Mouse (Mus musculus): ENCODE measurements around the gene Enthd1. TPM values are rescaled to one million over a fixed set of nuclear protein-coding genes. Genes with fewer than 3 reads are reported as not detected.

Gene Enthd1
- total and polyA plus RNA-seq, 3 experiments: not detected

DNA sequence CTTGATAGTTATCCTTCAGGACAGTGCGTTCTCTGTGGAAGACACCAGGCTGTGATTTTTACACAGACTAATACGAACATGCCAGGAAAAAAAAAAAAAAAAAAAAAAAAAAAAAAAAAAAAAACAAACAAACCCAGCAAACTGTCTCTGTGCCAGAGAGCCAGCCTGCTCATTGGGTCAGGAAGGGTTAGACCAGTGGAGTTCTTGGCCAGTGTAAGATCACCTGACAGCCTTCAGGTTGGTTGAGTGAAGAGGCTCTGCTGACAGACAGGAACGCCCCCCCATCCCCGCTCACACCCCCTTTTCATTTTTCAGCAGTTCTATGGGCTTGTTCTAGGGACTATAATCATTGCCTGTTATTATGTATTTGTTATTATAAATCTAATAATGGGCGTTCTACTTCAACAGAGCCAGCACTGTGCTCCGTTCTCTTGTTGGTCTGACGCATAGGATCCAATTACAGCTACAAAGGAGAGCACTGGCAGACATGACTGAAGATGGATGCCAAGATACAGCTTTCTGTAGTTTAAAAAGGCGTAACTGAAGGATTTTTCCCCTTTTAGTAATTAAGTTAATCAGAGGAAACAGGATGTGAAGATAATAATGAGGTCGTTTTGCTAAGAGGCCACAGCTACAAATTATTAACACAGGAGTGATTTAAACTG lies 81.8 kb downstream of the Enthd1 start:
- DNase-seq: no peak

DNA sequence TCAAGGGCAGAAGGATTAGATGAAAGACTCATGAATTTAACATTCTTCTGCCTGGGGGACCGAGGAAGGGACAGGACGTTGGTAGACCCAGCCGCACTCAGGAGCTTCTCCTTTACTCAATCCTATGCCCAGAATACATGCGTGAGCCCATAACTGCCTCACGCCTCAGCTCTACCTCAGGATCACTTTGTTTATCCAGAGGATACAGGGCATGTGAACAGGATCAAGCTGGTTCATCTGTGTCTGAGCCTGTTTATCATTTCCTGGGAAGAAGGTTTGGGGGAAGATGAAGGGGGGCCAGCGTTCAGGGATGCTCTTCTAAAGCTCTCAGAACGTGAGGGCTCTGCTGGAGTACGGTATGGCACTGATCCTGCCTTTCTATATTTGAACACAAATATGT lies 82.6 kb downstream of the Enthd1 start:
- no peak for DNase-seq

DNA sequence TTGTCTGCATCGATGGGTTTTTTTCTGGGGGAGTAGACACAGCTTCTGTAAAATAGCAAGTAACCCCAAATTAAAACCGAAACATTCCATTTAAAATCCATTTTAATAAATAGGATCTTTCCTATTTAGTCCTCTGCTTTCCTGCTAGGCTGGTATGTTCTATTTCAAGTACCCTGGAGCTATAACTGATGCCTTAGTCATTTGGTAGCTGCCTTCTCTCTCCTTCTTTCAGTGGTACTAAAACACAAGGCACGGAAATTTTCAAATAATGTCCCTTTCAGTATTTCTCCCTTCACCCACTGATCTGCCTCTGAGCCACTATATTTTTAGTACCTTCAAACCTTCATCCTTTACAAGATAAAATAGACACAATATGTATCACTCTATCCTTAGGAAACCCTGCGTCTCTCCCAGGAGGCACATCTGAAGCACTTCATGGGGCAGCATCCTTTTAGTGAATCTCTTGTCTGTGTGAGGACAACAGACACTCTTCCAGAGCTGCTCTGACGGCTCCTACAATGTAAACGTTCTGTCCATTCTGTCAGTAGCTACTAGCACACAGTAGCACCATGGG lies 90.4 kb downstream of the Enthd1 start:
- no peak for DNase-seq

- DNase-seq: no peak
These were observed 97.1 kb downstream of the Enthd1 start for GRCm38 (mm10) chr15:80467876-80468275.

- DNase-seq: peak; percentile 37
These were observed 102.8 kb downstream of the Enthd1 start for GRCm38 (mm10) chr15:80462106-80462505.

GRCm38 (mm10) chr15:80461446-80461845 lies 103.5 kb downstream of the Enthd1 start:
- no peak for DNase-seq

GRCm38 (mm10) chr15:80460011-80460410 lies 104.9 kb downstream of the Enthd1 start:
- DNase-seq: no peak

- DNase-seq: no peak
These were observed 107.0 kb downstream of the Enthd1 start for GRCm38 (mm10) chr15:80457984-80458383.

DNA sequence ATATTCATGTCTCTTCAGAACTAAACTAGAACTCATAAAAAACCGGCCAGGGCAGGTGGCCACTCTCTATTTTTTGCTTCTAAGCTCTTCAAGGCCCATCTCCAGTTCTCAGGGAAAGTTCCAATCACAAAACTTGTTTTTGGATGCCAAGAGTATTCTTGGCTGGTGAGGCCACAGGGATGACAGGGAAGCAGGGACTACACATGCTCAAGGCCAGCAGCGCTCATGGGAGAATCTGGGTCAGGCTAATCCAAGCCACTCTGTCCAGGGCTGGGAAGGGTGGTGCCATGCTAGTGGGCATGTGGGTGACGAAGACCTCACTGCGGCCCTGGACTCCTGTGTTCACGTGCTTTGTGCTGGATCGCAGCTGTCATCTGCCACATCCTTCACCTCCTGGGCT lies 110.5 kb downstream of the Enthd1 start:
- DNase-seq: peak; percentile 76

GRCm38 (mm10) chr15:80452425-80452824 lies 112.5 kb downstream of the Enthd1 start:
- DNase-seq: no peak

DNA sequence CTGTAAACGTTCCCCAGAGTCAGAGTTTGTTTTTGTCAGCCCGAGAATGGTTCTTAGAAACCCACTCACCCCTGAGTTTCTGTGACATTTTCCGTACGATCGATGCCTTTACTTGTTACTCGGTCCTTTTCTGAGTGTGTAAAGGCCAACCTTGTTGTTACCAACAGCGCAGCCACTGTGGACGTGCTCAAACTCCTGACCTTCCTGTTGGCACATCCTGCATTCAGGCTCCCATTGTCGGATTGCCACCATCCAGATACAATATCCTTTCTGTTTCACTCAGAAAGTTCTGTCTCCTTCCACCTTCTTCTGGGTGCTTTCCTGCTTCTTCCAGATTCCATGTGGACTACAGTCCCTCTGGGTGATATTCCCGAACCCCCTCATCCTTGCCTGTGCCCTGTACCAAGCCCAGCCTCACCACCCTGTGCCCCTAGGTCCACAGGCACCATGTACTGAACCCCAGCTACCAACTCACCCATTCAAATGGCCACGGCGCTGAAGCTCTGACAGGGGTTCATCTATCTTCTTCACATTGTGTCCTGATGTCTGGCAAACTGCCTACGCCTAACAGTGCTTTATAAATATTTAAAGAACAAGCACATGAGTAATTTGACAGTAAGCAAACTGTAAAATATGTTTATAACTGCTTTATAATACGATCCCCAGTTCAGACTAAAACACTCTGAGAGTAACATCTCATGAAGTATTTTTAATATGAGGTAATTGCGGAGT lies 118.8 kb downstream of the Enthd1 start:
- DNase-seq: no peak

DNA sequence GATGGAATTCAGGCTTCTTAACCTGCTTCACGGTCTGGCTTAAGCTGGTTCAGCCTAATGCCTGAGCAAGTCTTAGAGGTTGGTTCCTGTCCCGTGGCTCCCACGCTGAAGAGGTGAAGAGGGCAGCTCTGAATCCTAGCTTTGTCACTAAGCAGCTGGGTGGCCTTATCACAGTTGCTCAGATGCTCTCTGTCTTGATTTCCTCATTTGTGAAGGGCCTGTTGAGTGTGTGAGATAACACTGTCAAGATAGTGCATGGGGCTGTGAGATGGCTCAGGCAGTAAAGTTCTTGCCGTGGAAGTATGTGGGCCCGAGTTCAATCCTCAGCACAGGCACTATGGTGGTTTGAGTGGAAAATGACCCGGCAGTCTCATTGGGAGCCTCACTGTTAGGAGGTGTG lies 124.8 kb downstream of the Enthd1 start:
- no peak for DNase-seq

- DNase-seq: no peak
These were observed 126.5 kb downstream of the Enthd1 start for GRCm38 (mm10) chr15:80438423-80438822.

- DNase-seq: no peak
These were observed 127.0 kb downstream of the Enthd1 start for GRCm38 (mm10) chr15:80437996-80438395.

DNA sequence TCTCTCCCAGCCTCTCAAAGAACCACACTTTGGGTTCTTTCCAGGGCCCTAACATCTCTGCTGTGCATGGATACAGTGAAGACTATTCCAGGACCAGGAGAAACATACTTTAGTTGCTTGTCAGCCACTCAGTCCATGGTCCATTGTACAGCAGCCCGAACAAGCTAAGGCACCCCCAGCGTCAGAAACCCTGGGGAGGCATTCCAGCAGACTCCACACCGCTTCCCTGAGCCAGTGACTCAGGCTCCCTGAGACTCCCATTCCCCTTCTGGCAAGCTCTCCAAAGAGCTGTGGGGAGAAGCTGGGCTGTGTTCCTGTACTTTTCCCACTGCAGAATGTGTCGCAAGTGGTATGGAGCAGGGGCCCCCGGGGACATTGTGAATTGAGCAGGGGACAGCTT lies 128.0 kb downstream of the Enthd1 start:
- no peak for DNase-seq

DNA sequence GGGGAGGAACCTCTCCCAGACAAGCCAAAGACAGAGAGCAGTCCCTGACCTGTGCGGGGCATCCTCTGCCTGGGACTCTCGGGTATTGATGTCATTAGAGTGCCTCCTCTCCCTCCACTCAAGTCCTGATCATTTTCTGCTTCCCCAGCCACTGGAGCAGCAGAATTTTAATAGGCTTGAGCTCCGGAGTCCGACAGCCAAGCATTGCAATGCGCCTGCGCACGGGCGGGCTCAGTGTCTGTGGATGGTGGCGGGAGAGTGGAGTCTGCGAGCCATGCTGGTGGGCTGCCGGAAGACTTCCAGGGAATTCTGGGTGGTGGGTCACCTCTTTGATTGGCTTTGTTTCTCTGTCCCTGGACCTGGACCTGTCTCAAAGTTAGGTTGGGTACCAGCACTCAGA lies 134.6 kb downstream of the Enthd1 start:
- DNase-seq: no peak

GRCm38 (mm10) chr15:80418146-80418545 lies 146.8 kb downstream of the Enthd1 start:
- no peak for DNase-seq

DNA sequence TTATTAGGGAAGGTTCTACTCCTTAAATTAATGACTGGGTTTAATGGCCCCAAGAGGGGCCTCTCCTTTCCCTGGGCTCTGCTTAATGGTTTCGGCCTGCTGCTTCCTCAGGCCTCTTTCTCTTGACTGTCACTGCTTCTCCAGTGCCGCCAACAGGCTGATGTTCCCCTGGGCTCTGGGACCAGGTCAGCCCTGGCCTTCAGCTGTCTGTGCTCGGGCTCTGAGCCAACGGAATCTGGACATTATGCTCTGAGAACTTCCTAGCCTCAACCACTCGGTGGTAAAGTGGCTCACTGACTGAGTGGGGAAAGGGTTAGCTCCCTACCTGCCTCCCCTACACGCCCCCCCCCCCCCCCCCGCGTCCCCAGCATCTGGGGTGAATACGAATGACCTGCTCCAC lies 147.9 kb downstream of the Enthd1 start:
- DNase-seq: peak; percentile 45

DNA sequence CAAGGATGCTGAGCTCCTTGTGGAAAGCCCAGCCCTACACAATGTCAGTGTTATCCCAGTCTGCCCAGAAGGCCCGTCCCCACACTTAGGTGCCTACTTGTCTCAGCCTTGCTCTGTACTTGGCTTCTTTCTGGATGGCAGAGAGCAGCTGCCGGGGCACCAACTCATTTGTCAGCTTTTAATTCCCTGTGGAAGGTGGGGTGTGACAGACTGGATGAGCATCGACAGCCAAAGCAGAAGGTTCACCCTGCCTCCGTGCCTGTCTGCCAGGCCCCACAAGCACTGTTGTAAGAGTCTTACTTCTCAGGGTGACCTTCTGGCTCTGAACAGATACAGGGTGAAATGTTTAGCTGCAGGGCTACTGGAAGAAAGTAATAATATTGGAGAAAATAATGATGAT lies 149.8 kb downstream of the Enthd1 start:
- DNase-seq: no peak

- DNase-seq: peak; percentile 28
These were observed 150.8 kb downstream of the Enthd1 start for GRCm38 (mm10) chr15:80413988-80414721.

- no peak for DNase-seq
These were observed 151.9 kb downstream of the Enthd1 start for GRCm38 (mm10) chr15:80413070-80413469.

DNA sequence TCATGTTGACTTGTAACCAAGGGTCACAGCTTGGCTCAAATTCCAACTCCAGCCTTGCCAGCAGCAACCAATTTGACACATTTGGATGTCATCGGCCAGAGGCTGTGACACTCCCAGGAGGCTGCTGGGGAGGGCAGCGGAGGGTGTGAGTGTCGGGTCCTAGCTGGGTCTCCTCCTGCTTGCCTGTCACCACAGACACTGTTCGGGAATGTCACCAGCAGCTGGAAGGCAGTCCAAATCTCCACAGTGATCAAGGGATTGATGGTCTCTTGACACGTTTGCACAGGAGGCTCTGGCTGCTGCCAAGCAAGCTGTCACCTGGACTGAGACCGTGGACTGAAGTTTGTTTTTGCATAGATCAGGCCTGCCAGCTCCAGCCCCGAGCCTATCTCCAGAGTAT lies 154.3 kb downstream of the Enthd1 start:
- DNase-seq: no peak

GRCm38 (mm10) chr15:80407873-80408272 lies 157.1 kb downstream of the Enthd1 start:
- peak; percentile 34 for DNase-seq
